Mouse (Mus musculus): ENCODE measurements around the gene Serp2. TPM values are rescaled to one million over a fixed set of nuclear protein-coding genes. Genes with fewer than 3 reads are reported as not detected.
A peak's percentile ranks its signal among the peaks of the same experiment; 100 is the strongest.

The Serp2 gene
- polyA plus RNA-seq, 1 experiment from 2014 or later = 18.5 TPM

- Histone ChIP-seq H3K4me3 (no peak overlapping the region), H3K9me3 (replicated peaks) (no peaks in the 10 kb centered on the region), H3K27me3 (replicated peaks) (no peaks in the 10 kb centered on the region), H3K4me2 (no peak overlapping the region), H3K4me1 (replicated peaks) (peaks cover 10% of the 10 kb centered on the region), H3K27ac (ENCODE audit: poor library complexity, severe bottlenecking) (no peak overlapping the region), H3K36me3 (peaks cover 5% of the 10 kb centered on the region; the same call in 1 of the 2 replicates), H3K9ac (no peak overlapping the region)
- ATAC-seq (ENCODE audit: insufficient number of reproducible peaks, low FRiP score) = peak; percentile 29; the same call in 1 of the 2 replicates
- 59% methylated on average over 2 of the region's 2 CpGs for WGBS
These were observed 67.6 kb downstream of the Serp2 start for GRCm38 (mm10) chr14:76489128-76489527.

DNA sequence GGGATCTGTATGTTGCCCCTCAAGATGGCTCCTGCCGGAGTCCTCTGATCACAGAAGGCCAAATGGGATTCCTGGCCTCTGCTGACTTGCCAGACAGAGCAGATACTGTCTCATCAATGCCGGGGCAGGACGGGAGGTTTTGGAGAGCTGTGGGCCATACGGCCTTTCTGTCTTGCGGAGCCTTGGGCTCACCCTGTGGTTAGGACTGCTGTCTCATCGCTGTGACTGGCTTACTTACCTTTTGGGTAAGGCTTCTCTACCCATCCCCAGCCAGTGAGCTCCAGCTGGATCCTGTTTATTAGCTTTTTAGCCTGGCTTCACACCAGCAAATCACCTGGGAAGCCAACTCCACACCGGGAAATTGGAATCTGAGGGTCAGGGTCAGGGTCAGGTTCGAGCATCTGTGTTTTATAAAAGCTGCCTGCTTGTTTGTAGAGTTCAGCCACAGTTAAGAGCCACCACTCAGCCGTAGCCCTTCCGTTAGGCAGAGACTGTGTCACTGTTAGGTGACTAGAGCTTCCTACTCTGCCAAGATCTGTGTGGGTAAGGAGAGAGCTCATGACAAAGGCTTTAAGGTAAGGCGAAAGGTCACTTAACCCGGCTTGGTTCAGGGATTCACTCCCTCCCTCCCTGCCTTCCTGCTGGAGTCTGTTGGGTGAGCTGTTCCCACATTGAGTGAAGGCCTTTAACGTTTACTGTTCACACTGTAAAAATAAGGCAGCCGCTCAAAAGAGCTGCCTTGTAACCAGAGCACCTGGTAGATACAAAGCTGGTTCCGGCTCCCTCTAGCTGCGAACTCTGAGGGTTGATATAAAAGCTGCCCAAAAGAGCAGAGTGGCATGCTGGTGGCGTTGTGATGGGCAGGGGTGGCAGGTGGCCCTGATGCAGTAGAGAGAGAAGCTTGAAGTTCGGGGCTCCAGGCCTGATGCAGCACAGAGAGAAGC, 68.3 kb downstream of the Serp2 start:
- peaks cover 10% of the 10 kb centered on the region for H3K4me1 ChIP-seq (replicated peaks)
- H3K4me3 ChIP-seq = no peak overlapping the region
- no peak for ATAC-seq (ENCODE audit: insufficient number of reproducible peaks, low FRiP score)
- no peak overlapping the region for H3K27ac ChIP-seq (ENCODE audit: poor library complexity, severe bottlenecking)
- H3K36me3 ChIP-seq = no peaks in the 10 kb centered on the region; the same call in 1 of the 2 replicates
- H3K27me3 ChIP-seq (replicated peaks) = no peaks in the 10 kb centered on the region
- WGBS = 71% methylated on average over 18 of the region's 18 CpGs
- H3K9me3 ChIP-seq (replicated peaks) = no peaks in the 10 kb centered on the region
- no peak overlapping the region for H3K4me2 ChIP-seq
- H3K9ac ChIP-seq = no peak overlapping the region

DNA sequence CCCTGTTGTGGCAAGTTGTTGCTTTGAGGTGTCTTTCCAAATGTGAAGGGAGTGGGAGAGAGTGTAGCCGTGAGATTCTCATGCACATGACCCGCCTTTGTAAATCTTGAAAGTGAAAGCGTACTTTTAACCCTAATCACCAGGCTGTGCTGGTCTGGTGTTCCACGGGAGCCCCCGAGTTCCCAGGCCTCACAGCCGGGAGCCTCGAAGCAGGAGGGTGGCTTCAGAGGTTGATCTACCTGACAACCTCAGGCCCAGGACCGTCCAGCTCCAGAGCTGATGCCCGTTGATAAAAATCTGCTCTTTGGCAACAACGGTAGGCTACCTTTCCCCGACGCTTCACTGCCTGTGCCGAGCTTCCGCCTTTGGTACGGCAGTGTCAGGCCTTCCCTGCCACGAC, 69.1 kb downstream of the Serp2 start:
- no peak for ATAC-seq (ENCODE audit: insufficient number of reproducible peaks, low FRiP score)
- Histone ChIP-seq H3K4me3 (no peak overlapping the region), H3K36me3 (no peaks in the 10 kb centered on the region; the same call in 1 of the 2 replicates), H3K27ac (ENCODE audit: poor library complexity, severe bottlenecking) (no peak overlapping the region), H3K9me3 (replicated peaks) (no peaks in the 10 kb centered on the region), H3K9ac (no peak overlapping the region), H3K27me3 (replicated peaks) (no peaks in the 10 kb centered on the region), H3K4me2 (no peak overlapping the region), H3K4me1 (replicated peaks) (peaks cover 10% of the 10 kb centered on the region)
- WGBS = 85% methylated on average over 16 of the region's 16 CpGs

- no peaks in the 10 kb centered on the region for H3K27me3 ChIP-seq (replicated peaks)
- peaks cover 22% of the 10 kb centered on the region for H3K4me1 ChIP-seq (replicated peaks)
- ATAC-seq (ENCODE audit: insufficient number of reproducible peaks, low FRiP score) = no peak
- no peak overlapping the region for H3K27ac ChIP-seq (ENCODE audit: poor library complexity, severe bottlenecking)
- no peaks in the 10 kb centered on the region for H3K9me3 ChIP-seq (replicated peaks)
- WGBS = 96% methylated on average over 1 of the region's 1 CpGs
- H3K36me3 ChIP-seq = no peaks in the 10 kb centered on the region; the same call in 1 of the 2 replicates
- H3K9ac ChIP-seq = no peak overlapping the region
- no peak overlapping the region for H3K4me2 ChIP-seq
- no peak overlapping the region for H3K4me3 ChIP-seq
These were observed 73.0 kb downstream of the Serp2 start for GRCm38 (mm10) chr14:76483701-76484100.

Other genes starting within 250 kb of the Serp2 start
- 313 and 323 TPM in 2 replicates for gene Tsc22d1, start 141.9 kb downstream of the Serp2 start, polyA plus RNA-seq (2016; fragmentation: Nextera tagmentation; extraction: Ambion mirVana)